Mouse (Mus musculus) megakaryocyte, embryonic 14.5 days (primary cell): Measurements from ENCODE around the gene Lag3.

ENCODE experiments used
- FLI1 ChIP-seq: IDR thresholded peaks from 2 replicates; pipeline ENCODE4 v1.6.1; 2012; ENCODE audit warnings: low read length, inconsistent platforms, mixed read lengths
- GATA1 ChIP-seq: IDR thresholded peaks from 3 replicates; pipeline ENCODE4 v1.6.1; 2012; ENCODE audit warnings: mixed read lengths, low read length, inconsistent platforms, borderline replicate concordance

DNA sequence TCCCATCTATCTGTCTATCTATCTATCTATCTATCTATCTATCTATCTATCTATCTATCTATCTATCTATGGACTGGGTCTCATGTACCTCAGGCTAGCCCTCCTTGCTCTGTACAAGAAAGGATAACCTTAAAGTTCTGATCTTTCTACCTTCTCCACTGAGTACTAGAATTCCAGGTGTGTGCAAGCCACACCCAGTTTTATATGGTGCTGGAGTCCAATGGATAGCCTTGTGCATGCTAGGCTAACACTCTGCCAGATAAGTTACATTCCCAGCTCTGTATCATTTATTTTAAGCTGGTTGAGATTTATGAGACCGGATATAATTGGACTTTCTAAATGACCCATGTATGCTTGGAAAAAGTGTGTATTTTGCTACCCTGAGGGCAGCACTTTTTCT, 30.2 kb upstream of the Lag3 start:
- TF ChIP-seq GATA1: no peak
- no peak for TF ChIP-seq FLI1
